Mouse (Mus musculus) thymus, adult 18-20 months (tissue): Measurements from ENCODE around the gene Trim7.
A peak's percentile ranks its signal among the peaks of the same experiment; 100 is the strongest.
"Not testable (repeated sequence)": the region's sequence is repeated elsewhere in the genome, so short reads cannot be mapped to it uniquely, and the experiment has no call there.

Source experiments
- DNase-seq, 2 experiments: peaks; one replicate each; pipeline ENCODE4 v3.0.0; 2022; ENCODE audit warnings: mixed read lengths in 2 of 2

Gene Trim7

GRCm38 (mm10) chr11:48852624-48853473 is 26.9 kb downstream of the Trim7 start:
- no peak for DNase-seq

- peak; percentile 66 to 84 for DNase-seq
These were observed 27.7 kb downstream of the Trim7 start for GRCm38 (mm10) chr11:48853474-48854180.

- DNase-seq, result no peak
These were observed 33.1 kb downstream of the Trim7 start for GRCm38 (mm10) chr11:48859014-48859413.

GRCm38 (mm10) chr11:48862784-48863319 is 36.9 kb downstream of the Trim7 start:
- no peak for DNase-seq

- no peak for DNase-seq
These were observed 37.9 kb downstream of the Trim7 start for GRCm38 (mm10) chr11:48863808-48864207.

GRCm38 (mm10) chr11:48866481-48866880 is 40.5 kb downstream of the Trim7 start:
- DNase-seq, result no peak

GRCm38 (mm10) chr11:48869380-48870110 is 43.6 kb downstream of the Trim7 start:
- DNase-seq, result peak in 1 of 2 experiments; percentile 19

GRCm38 (mm10) chr11:48870781-48871180 is 44.8 kb downstream of the Trim7 start:
- DNase-seq, result no peak

GRCm38 (mm10) chr11:48871201-48871772 is 45.3 kb downstream of the Trim7 start, which contains the start of gene Irgm1:
TSS of gene Irgm1 (minus strand) at chr11:48871683.
- DNase-seq, result peak; percentile 57 to 73

- peak in 1 of 2 experiments; percentile 44 for DNase-seq
These were observed 46.0 kb downstream of the Trim7 start for GRCm38 (mm10) chr11:48871817-48872541.

- DNase-seq, result peak in 1 of 2 experiments; percentile 24
These were observed 46.9 kb downstream of the Trim7 start for GRCm38 (mm10) chr11:48872695-48873300.

- no peak for DNase-seq
These were observed 47.8 kb downstream of the Trim7 start for GRCm38 (mm10) chr11:48873591-48874290.

- peak in 1 of 2 experiments; percentile 35 for DNase-seq
These were observed 48.5 kb downstream of the Trim7 start for GRCm38 (mm10) chr11:48874465-48874864.

- not testable (repeated sequence) for DNase-seq
These were observed 49.5 kb downstream of the Trim7 start for GRCm38 (mm10) chr11:48875343-48875837.

GRCm38 (mm10) chr11:48876680-48877079 is 50.7 kb downstream of the Trim7 start:
- no peak for DNase-seq

- no peak for DNase-seq
These were observed 73.0 kb downstream of the Trim7 start for GRCm38 (mm10) chr11:48898812-48899431.

- DNase-seq, result not testable (repeated sequence)
These were observed 75.0 kb downstream of the Trim7 start for GRCm38 (mm10) chr11:48900654-48901566.

- DNase-seq, result not testable (repeated sequence)
These were observed 75.6 kb downstream of the Trim7 start for GRCm38 (mm10) chr11:48901567-48901930.
